Mouse (Mus musculus) Muller cell, postnatal 12 days (primary cell): Measurements from ENCODE around the gene P4ha3.
A peak's percentile ranks its signal among the peaks of the same experiment; 100 is the strongest.

Experiments used
- DNase-seq: peaks from one replicate; pipeline ENCODE4 v3.0.0-alpha.2; 2015; ENCODE audit errors: inconsistent ontology term

The P4ha3 gene

GRCm38 (mm10) chr7:100305894-100306293, 20.6 kb downstream of the P4ha3 start:
- DNase-seq: no peak

GRCm38 (mm10) chr7:100307872-100308653, 22.7 kb downstream of the P4ha3 start:
- DNase-seq: no peak

DNA sequence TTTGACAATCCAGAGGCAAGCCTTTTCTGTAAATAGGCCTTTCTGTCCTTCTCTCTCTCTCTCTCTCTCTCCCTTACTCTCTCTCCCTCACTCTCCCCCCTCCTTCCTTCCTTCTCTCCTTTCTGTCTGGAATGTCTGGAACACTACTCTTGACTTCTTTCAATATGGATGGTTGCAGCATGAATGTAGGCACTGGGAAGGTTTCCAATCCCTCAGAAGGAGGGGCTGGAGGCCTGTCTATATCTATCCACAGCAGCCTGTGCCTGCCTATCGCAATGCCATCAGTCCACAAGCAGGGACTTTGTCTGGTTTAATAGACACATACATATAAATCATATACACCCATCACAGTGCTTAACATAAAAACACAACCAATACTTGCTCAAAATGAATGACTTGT, 23.9 kb downstream of the P4ha3 start:
- peak; percentile 64 for DNase-seq

DNA sequence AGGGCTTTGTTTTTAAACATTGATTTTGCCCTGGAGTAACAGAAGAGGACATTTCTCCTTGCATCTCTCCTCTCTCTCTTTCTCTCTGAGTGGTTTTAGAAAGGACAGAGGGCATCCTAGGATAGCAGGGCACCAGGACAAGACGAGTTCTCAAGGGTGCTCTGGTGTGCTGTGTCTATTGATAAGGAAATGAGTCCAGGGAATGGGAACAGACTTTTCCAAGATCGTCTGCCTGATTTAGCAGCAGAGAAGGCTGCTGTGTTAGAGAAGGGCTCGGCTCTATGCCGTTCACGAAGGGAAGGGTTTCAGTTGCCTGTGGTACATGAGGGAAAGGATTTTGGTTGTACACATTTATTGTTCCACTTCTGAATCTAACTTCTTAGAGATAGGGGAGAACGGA, 24.4 kb downstream of the P4ha3 start:
- no peak for DNase-seq

DNA sequence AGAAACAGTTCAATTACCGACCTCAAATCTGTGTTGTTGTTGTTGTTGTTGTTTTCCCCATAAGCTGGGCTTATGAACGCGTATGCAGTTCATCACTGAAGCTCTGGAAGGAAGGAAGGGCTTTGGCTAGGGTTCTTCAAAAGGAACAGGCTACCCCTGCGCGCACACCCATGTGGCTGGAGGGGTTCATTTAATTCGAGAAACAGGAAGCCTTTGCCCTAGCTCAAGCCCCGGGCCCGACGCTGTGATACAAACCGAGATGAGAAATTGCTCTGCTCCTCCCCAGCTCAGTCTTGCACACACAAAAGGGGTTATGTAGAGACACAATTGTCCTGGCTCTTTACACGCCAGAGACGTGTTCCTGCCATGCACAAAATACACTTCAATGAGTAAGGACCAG, 25.0 kb downstream of the P4ha3 start:
- no peak for DNase-seq

DNA sequence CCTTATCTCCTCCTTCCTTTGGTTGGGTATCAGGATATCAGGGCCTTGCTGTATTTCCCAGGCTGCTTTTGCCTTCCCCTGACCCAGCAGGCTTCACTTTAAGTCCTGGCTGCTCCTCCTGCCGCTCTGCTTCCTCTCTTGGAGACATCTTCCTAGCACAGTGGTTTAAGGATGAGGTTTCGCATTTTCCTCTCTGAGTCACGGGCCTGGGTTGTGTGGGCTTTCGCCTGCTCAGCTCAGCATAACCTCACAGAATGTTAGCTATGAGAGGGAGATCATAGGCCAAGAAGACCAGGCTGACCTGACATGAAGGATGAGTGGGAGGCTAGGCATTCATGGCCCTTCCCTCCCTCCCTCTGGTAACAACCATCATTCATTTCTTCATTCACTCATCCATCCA, 27.4 kb downstream of the P4ha3 start:
- DNase-seq: peak; percentile 43

- no peak for DNase-seq
These were observed 31.6 kb downstream of the P4ha3 start for GRCm38 (mm10) chr7:100316924-100317323.

- no peak for DNase-seq
These were observed 32.2 kb downstream of the P4ha3 start for GRCm38 (mm10) chr7:100317534-100317933.

DNA sequence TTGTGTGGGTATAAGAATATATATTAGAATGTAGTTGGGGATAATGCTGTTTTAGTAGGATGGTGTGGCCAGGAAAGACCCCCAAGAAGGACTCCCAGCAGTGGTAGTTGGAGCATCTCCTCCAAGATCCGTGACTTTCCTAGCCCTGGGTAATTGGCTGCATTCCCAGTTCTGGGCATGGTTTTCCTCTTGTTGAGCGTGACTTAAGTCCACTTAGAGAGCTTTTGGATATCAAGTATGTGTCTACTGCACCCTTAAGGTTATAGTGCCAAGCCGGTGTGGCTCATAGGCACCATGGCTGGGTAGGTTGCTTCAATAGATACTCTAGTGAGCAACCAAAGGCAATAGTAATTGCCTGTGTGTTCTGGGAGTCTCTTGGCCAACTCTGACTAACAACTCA, 38.4 kb downstream of the P4ha3 start:
- DNase-seq: no peak

DNA sequence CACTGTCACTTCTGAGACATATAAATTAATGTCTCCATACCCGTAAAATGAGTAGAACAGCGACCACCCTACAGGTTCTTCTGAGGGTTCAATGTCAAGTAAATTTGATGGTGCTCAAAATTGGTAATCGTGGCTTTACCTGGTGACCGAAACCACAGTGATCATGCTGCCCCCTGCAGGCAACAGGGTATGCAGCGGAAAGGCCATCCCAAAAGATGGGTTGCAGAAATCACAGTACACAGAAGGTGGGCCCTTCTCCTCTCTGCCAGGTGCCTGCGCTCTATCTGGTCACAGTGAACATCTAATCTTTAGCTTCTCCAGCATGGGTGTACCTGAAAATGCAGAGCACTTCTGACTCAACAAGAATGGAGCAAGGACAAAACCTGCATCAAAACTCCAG, 40.2 kb downstream of the P4ha3 start:
- DNase-seq: no peak

DNA sequence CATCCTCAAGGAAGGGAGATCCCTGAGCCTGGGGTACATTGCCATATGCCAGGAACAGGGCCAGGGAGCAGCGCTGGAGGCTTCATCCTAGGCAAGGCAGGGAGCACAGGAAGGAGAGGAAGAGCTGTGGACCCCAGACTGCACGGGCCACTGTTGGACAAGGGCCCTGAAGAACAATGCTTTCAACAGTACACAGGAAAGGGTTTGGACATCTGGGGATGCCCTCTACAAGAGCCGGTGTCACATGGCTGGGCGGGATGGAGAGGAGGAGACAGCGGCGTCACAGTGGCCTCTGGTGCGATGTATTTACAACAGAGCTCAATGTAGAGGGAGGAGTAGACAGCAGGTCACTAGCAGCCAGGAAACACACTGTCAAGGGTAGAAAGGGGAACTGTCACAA, 42.2 kb downstream of the P4ha3 start:
- DNase-seq: no peak

- no peak for DNase-seq
These were observed 43.3 kb downstream of the P4ha3 start for GRCm38 (mm10) chr7:100328636-100329035.

- DNase-seq: no peak
These were observed 45.9 kb downstream of the P4ha3 start for GRCm38 (mm10) chr7:100331269-100331668.

- DNase-seq: no peak
These were observed 50.6 kb downstream of the P4ha3 start for GRCm38 (mm10) chr7:100335921-100336320.

GRCm38 (mm10) chr7:100354984-100355383, 69.7 kb downstream of the P4ha3 start:
- peak; percentile 72 for DNase-seq

DNA sequence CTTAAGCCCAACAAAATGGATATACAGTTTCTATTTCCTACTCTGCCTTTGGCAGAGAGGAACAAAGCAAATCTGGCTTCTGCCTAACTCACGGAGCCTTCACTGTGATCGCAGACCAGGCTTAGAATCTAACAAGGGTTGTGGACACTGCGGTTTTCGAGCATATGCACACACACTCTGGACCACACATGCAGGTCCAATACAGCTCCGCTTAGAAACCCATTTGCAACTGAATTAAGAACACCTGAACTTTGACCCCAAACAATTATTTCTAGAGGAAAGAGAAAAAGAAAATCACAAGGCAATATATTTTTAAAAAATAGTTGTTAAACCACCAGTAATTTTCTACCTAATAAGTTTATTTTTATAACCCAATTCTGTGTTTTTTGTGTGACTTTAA, 71.0 kb downstream of the P4ha3 start:
- DNase-seq: no peak

DNA sequence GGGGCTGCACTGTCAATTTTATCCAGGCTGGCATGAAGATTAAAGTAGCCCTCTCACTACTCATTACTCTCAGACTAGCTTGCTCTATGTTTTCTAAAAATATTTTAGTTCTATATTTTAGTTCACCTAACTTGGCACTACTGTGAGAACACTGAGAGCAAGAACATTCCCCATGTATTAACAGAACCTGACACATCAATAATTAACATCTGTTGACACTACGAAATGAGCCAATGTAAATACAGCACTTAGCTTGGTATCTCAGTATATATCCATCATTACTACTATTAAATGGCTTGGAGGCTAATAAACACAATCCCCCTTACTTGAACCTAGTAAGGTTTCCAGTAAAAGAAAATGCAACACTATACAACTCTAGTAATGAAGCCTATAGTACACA, 71.4 kb downstream of the P4ha3 start:
- DNase-seq: no peak

DNA sequence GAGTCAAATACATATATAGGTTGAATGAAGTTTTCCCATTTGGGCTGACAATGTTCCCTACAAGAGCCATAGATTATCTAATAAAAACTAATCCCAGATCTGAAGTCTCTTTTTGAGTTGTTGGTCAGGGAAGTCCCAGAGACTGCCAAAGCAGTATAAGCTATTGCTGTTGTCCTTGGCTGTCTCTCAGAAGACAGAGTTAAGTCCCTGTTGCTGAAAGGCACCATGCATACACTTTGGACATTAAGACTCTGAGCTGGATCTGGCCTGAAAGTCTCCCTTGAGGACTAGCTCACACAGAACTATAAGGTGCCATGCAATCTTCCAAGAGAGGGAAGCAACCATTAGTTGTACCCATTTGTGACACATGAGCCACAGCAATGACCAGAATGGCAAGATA, 72.5 kb downstream of the P4ha3 start:
- DNase-seq: no peak

DNA sequence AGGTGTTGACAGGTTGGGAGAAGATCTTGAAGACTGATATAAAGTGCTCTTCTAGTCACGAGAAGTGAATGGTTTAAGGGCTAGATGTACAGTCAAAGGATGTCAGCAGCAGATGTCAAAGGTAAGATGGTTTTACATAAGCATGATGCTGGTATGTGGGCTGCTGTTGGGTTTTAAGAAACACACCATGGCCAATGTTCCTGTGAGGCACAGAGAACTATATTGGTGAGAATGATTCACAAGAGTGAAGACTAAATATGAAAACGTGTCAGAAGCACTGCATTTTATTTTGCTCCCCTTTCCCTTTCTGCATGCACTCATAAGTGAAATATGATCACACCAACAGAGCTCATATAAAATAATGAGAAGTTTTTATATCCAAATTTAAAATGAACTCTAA, 77.8 kb downstream of the P4ha3 start:
- no peak for DNase-seq

DNA sequence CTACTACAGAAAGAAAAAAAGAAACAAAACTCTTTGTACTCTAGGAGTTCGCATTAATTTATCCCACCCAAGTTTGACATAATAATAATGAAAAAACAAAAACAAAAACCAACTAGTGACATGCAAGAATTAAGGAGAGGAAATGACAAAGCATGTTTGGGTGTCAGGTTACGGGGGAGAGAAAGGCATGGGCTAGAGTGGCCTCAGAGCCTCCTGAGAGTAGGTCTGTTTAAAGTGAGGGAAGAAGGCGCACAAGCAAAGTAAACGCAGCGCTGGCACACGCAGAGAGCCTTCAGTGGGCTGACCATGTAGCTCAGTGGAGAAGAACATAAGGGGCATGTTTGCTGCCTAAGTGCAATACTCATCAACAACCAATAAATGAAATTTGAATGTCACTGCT, 79.6 kb downstream of the P4ha3 start:
- DNase-seq: no peak
